Mouse (Mus musculus) lung, embryonic 14.5 days (tissue): Measurements from ENCODE around the gene Ube2n. TPM values are rescaled to one million over a fixed set of nuclear protein-coding genes. Genes with fewer than 3 reads are reported as not detected.

Source experiments
- ATAC-seq: fragments of 200-750 bp; cut with Nextera tagmentation; 2 replicates; pipeline ENCODE4 v1.8.0; 2017; ENCODE audit warnings: mild to moderate bottlenecking, moderate TSS enrichment, moderate library complexity; ENCODE audit not compliant: insufficient read depth
- DNase-seq: peaks from one replicate; pipeline ENCODE4 v3.0.0-alpha.2; 2015
- H3K27ac ChIP-seq: fragments of 300-500 bp; sonication (generic); 2 replicates; pipeline ENCODE4 v1.5.1; 2014; ENCODE audit warnings: low read depth, mild to moderate bottlenecking, moderate library complexity
- H3K27me3 ChIP-seq: fragments of 300-500 bp; sonication (generic); 2 replicates; pipeline ENCODE4 v1.6.1; 2014; ENCODE audit warnings: low read length, control low read depth; ENCODE audit not compliant: insufficient read depth
- H3K36me3 ChIP-seq: fragments of 300-500 bp; sonication (generic); 2 replicates; pipeline ENCODE4 v1.6.1; 2014; ENCODE audit warnings: control low read depth; ENCODE audit not compliant: insufficient read depth
- H3K4me1 ChIP-seq: fragments of 300-500 bp; sonication (generic); 2 replicates; pipeline ENCODE4 v1.6.1; 2014; ENCODE audit warnings: antibody characterized with exemption, control low read depth; ENCODE audit not compliant: insufficient read depth
- H3K4me2 ChIP-seq: fragments of 300-500 bp; sonication (generic); 2 replicates; pipeline ENCODE4 v1.6.1; 2014; ENCODE audit warnings: mild to moderate bottlenecking
- H3K4me3 ChIP-seq: fragments of 300-500 bp; sonication (generic); 2 replicates; pipeline ENCODE4 v1.5.1; 2014; ENCODE audit warnings: low read depth, low read length
- H3K9ac ChIP-seq: fragments of 300-500 bp; sonication (generic); 2 replicates; pipeline ENCODE4 v1.6.1; 2014
- H3K9me3 ChIP-seq: fragments of 300-500 bp; sonication (generic); 2 replicates; pipeline ENCODE4 v1.6.1; 2016; ENCODE audit warnings: low read depth, low read length, control low read depth
- CTCF ChIP-seq: IDR thresholded peaks from 2 replicates; pipeline ENCODE4 v1.5.1; 2016; ENCODE audit warnings: antibody characterized with exemption, low read depth
- WGBS: fragments of 180-500 bp; shearing (Covaris S2); extraction: QIAGEN DNeasy Blood & Tissue Kit; methylation state at CpG from one replicate; pipeline ENCODE4 v1.1.7; 2014; 5-methylcytosine and 5-hydroxymethylcytosine counted together
- polyA plus RNA-seq: library from polyadenylated mRNA; unstranded; fragments of >200 nt; fragmentation: Nextera tagmentation; extraction: Ambion mirVana; gene quantifications from 2 replicates; pipeline ENCODE4 v1.2.1, GENCODE M21; 2014

Gene Ube2n
- polyA plus RNA-seq, 1 experiment from 2014 or later = 425 TPM

DNA sequence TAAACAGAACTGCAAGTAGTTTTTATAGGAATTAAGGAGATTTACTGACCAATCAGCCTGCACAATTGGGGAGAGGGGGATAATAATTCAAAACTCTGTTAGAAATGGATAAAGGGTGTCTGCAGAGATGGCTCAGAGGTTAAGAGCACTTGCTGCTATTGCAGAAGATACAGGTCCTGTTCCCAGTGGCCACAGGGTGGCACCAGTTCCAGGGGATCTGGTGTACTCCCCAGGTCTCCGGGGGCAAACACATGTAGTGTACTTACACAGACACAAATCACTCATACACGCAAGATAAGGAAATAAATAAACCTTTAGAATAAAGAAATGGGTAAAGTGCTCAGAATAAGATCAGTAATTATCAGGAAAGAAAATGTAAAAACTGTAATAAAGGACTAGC is 25.3 kb upstream of the Ube2n start:
- ATAC-seq = no peak
- H3K27ac ChIP-seq = no peak overlapping the region
- H3K4me2 ChIP-seq = no peak overlapping the region
- H3K36me3 ChIP-seq = peaks cover 94% of the 10 kb centered on the region
- H3K9me3 ChIP-seq = no peaks in the 10 kb centered on the region
- H3K27me3 ChIP-seq = no peaks in the 10 kb centered on the region
- no peak overlapping the region for H3K9ac ChIP-seq
- no peaks in the 10 kb centered on the region for H3K4me1 ChIP-seq
- no peak overlapping the region for H3K4me3 ChIP-seq
- WGBS = 69% methylated on average over 2 of the region's 2 CpGs
- DNase-seq = peak; percentile 38
- peak; percentile 48 for TF ChIP-seq CTCF

DNA sequence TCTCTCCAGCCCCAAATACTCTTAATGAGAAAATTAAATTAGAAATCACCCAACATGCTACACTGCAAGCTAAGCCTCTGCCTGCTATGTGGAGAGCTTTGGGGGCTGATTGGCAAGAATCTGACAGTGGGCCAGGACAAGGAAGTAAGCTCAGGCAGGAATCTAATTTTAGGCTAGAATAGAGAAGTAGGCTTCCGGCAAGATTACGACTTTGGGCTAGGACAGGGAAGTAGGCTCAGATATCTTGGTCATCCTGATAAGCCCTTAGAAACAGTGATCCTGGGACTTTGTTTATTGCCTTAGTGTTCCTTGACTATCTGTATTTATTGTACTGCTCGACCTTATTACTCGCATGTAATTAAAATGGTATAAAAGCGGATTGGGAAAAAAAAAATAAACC is 20.7 kb upstream of the Ube2n start:
- 88% methylated on average over 5 of the region's 5 CpGs for WGBS

DNA sequence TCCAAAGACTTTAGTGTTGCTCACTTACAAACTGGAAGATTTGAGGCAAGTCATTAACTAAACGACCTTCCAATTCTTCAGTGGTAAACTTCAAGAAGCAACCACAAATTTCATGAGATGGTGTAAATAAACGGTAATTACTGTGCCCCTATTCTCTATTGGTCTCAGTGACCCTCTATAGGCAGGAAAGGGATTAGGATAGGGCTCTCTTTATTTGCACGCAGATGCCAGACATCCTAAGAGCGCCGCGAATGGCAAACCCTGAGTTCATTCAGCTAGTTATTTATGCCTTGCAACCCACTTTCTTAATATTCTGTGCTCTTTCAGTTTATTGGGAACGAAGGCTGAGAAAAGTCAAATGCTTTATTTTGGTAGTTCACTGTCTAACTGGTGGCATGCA is 13.9 kb upstream of the Ube2n start:
- DNase-seq = peak; percentile 45
- TF ChIP-seq CTCF = no peak
- peak overlapping the region; percentile 68 for H3K4me2 ChIP-seq
- H3K36me3 ChIP-seq = peaks cover 13% of the 10 kb centered on the region
- 3% methylated on average over 7 of the region's 7 CpGs for WGBS
- peaks cover 2% of the 10 kb centered on the region; the same call in 1 of the 2 replicates for H3K4me1 ChIP-seq
- peak overlapping the region; percentile 85 for H3K27ac ChIP-seq
- no peak for ATAC-seq
- no peaks in the 10 kb centered on the region for H3K9me3 ChIP-seq
- H3K4me3 ChIP-seq = peak overlapping the region; percentile 86
- H3K27me3 ChIP-seq = no peaks in the 10 kb centered on the region
- H3K9ac ChIP-seq = peak overlapping the region; percentile 83

More for the DNA sequence above, 20.7 kb upstream of the Ube2n start:
- Histone ChIP-seq H3K36me3 (peaks cover 78% of the 10 kb centered on the region), H3K4me2 (no peak overlapping the region), H3K9ac (no peak overlapping the region), H3K4me1 (no peaks in the 10 kb centered on the region), H3K4me3 (no peak overlapping the region), H3K27me3 (no peaks in the 10 kb centered on the region), H3K9me3 (no peaks in the 10 kb centered on the region), H3K27ac (no peak overlapping the region)
- ATAC-seq (no peak), DNase-seq (no peak)
- no peak for TF ChIP-seq CTCF

DNA sequence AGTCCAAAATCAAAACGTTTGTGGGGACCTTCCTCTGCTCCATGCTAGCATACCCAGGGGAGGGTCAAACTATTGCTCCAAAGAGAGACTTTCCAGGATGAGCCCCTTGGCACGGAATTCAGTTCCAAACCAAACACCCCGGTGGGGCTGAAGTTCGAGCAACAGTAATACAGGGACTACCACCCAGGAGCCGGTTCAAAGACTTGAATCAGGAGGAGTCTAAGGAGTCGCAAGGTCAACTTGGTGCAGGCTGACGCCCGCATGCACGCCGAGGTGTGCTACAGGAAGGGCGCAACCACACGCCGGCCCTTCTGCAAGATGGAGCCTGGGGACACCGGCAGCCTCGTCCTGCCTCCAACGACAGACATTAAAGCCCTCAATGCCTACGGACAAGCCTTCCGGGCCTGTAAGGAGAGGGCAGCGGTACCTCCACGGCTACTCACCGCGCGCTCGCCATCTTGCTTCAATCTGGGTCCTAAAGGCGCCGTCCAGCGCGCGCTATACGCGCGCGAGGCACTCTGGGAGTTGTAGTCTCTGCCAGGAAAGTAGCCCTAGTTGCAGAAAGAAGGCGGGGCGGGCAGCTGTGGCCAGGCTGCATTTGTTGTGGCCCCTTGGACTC is 13.4 kb upstream of the Ube2n start, which contains the start of gene Mrpl42:
TSS of gene Mrpl42 (minus strand) at position 478 of the 619 bp plus-strand sequence.
- under 1% methylated on average over 35 of the region's 35 CpGs for WGBS
- H3K4me2 ChIP-seq = peak within 1 kb of the TSS; percentile 68
- peaks cover 12% of the 10 kb centered on the region for H3K36me3 ChIP-seq
- peak; percentile 96 for DNase-seq
- peak within 1 kb of the TSS; percentile 83 for H3K9ac ChIP-seq
- peak; percentile 97 for ATAC-seq
- no peaks in the 10 kb centered on the region for H3K27me3 ChIP-seq
- H3K9me3 ChIP-seq = no peaks in the 10 kb centered on the region
- H3K4me1 ChIP-seq = peaks cover 2% of the 10 kb centered on the region; the same call in 1 of the 2 replicates
- peak within 1 kb of the TSS; percentile 86 for H3K4me3 ChIP-seq
- no peak for TF ChIP-seq CTCF
- peak within 1 kb of the TSS; percentile 85 for H3K27ac ChIP-seq

DNA sequence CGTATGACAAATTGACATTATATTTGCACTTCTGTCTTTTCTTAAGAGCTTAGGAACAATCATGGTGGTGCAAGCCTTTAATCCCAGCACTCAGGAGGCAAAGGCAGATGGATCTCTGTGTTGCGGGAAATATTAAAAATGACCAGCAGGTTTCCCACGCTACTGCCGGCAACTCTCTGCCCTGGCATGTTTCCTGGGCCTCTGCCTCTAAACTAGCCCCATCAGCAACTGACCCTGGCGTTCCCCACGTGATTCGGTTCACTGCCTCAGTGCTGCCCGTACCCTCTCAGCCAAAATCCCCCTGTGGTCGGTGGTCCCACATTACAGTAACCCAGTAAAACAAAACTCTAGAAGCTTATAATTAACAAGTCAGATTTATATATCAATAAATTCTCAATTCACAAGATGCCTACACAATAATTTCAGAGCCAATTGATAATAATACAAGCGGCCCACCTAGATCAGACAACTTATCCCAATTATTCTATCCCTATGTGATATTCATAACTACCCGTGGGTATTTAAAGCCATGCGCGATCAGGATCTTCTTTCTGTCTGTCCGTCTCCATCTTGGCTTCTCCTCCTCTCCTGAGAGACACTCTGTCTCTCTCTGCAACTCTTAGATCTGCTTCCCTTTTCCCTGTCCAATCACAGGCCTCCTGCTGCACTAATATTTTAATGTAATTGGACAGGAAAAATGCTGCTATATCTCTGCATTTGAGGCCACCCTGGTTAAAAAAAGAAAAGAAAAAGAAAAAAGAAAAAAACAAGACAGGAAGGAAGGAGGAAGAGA is 11.3 kb upstream of the Ube2n start:
- DNase-seq = no peak
- no peaks in the 10 kb centered on the region for H3K9me3 ChIP-seq
- H3K9ac ChIP-seq = no peak overlapping the region
- H3K27me3 ChIP-seq = no peaks in the 10 kb centered on the region
- H3K4me1 ChIP-seq = peaks cover 2% of the 10 kb centered on the region; the same call in 1 of the 2 replicates
- no peak overlapping the region for H3K4me2 ChIP-seq
- ATAC-seq = no peak
- WGBS = 79% methylated on average over 14 of the region's 14 CpGs
- H3K27ac ChIP-seq = no peak overlapping the region
- no peaks in the 10 kb centered on the region for H3K36me3 ChIP-seq
- TF ChIP-seq CTCF = no peak
- no peak overlapping the region for H3K4me3 ChIP-seq

DNA sequence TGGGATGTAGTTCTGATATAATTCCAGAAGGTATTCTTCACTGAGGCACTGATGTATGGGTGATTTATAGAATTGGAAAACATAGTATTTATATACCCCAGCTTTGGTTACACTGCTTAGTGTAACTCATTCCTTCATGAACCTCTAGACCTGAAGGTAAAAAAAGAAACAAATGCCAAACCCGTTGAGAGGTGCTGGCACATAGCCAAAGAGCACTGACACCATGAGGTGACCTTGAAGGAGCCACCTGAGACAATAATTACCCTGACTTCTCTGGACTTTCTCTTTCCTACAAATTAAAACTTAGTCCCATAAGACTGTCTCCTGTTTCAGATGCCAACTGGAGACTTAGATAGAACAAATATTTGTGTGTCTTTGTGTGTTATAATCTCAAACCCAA is 10.6 kb upstream of the Ube2n start:
- H3K4me2 ChIP-seq = no peak overlapping the region
- WGBS = 19% methylated on average over 1 of the region's 1 CpGs

DNA sequence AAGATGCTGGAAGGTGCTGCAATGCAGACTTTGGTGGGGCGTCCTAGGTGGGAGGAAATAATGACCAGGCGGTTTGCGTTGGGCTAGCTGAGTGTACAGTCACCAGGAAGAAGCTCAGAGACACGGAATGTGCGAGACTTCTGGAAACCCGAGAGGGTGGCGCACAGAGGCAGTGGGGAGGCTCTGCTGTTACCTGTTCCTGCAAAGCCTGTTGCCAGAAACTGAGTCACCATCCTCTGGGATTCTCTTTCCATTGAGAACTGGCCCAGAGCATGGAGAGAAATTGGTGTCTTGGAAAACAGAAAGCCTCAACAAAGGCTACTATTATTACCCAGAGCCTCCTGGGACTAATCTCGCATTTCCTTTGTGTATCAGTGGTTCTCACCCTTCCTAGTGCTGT is 6.8 kb upstream of the Ube2n start:
- no peak for DNase-seq
- H3K4me2 ChIP-seq = no peak overlapping the region
- H3K27me3 ChIP-seq = no peaks in the 10 kb centered on the region
- no peaks in the 10 kb centered on the region for H3K36me3 ChIP-seq
- no peaks in the 10 kb centered on the region for H3K9me3 ChIP-seq
- H3K4me1 ChIP-seq = no peaks in the 10 kb centered on the region
- H3K9ac ChIP-seq = no peak overlapping the region
- 83% methylated on average over 8 of the region's 8 CpGs for WGBS
- H3K4me3 ChIP-seq = no peak overlapping the region
- ATAC-seq = no peak; the same call in 1 of the 2 replicates
- TF ChIP-seq CTCF = no peak
- H3K27ac ChIP-seq = no peak overlapping the region

More for the DNA sequence above, 10.6 kb upstream of the Ube2n start:
- DNase-seq (peak; percentile 22), ATAC-seq (no peak)
- H3K9me3 ChIP-seq = no peaks in the 10 kb centered on the region
- H3K4me1 ChIP-seq = peaks cover 2% of the 10 kb centered on the region; the same call in 1 of the 2 replicates
- no peak overlapping the region for H3K9ac ChIP-seq
- H3K27me3 ChIP-seq = no peaks in the 10 kb centered on the region
- no peak for TF ChIP-seq CTCF
- H3K27ac ChIP-seq = no peak overlapping the region
- H3K4me3 ChIP-seq = no peak overlapping the region
- H3K36me3 ChIP-seq = no peaks in the 10 kb centered on the region
